Mouse (Mus musculus): ENCODE data around the gene Olfr568. TPM values are rescaled to one million over a fixed set of nuclear protein-coding genes. Genes with fewer than 3 reads are reported as not detected.

Olfr568 gene
- polyA plus RNA-seq, 1 experiment from 2014 or later: not detected

DNA sequence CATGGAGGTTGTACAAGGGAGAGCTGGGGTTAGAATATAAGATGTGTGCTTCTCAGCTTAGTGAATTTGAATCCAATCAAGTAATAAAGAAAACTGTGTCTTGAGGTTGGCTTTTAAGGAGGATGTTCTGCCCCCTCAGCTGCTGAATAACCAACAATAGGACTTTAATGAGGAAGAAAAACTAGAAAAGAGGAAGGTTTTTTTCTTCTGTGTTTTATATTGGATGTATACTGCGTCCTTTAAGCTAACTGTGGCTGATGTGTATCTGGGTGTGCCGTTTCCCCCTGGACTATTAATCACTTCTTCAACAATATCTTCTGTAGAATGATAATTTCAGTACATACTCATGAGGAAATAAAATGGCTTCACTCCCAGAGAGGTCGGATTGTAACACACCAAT lies 50.2 kb downstream of the Olfr568 start:
- Histone ChIP-seq H3K4me2 (ENCODE audit: low read depth, low read length) (no peak overlapping the region), H3K9me3 (replicated peaks; ENCODE audit: control insufficient read depth, low read length) (no peaks in the 10 kb centered on the region), H3K4me3 (ENCODE audit: low read depth, low read length) (no peak overlapping the region), H3K9ac (ENCODE audit: low read depth, low read length) (no peak overlapping the region), H3K4me1 (ENCODE audit: control insufficient read depth, low read depth, low read length) (no peaks in the 10 kb centered on the region), H3K27me3 (ENCODE audit: control insufficient read depth, insufficient read depth, low read depth, low read length) (no peaks in the 10 kb centered on the region), H3K36me3 (ENCODE audit: control insufficient read depth, insufficient read depth) (no peaks in the 10 kb centered on the region), H3K27ac (ENCODE audit: low read length) (no peak overlapping the region)
- ATAC-seq (ENCODE audit: low read depth): no peak
- WGBS (ENCODE audit: insufficient replicate concordance): 34% methylated on average over 3 of the region's 3 CpGs

Other genes with a start within 250 kb of the Olfr568 start
- gene Olfr554, start 238.7 kb upstream of the Olfr568 start, polyA plus RNA-seq (2015; fragmentation: Nextera tagmentation; extraction: Ambion mirVana): not detected in 2 replicates
- not detected in 2 replicates for gene Olfr555, start 218.3 kb upstream of the Olfr568 start, polyA plus RNA-seq (2015; fragmentation: Nextera tagmentation; extraction: Ambion mirVana)
- not detected in 2 replicates for gene Olfr556, start 212.2 kb upstream of the Olfr568 start, polyA plus RNA-seq (2015; fragmentation: Nextera tagmentation; extraction: Ambion mirVana)
- 1.1 and 1.5 TPM in 2 replicates for gene Trim68, start 189.8 kb upstream of the Olfr568 start, polyA plus RNA-seq (2015; fragmentation: Nextera tagmentation; extraction: Ambion mirVana)
- not detected in 2 replicates for gene Olfr557, start 181.2 kb upstream of the Olfr568 start, polyA plus RNA-seq (2015; fragmentation: Nextera tagmentation; extraction: Ambion mirVana)
- not detected in 2 replicates for gene Olfr558, start 174.9 kb upstream of the Olfr568 start, polyA plus RNA-seq (2015; fragmentation: Nextera tagmentation; extraction: Ambion mirVana)
- gene Olfr33, start 158.1 kb upstream of the Olfr568 start, polyA plus RNA-seq (2015; fragmentation: Nextera tagmentation; extraction: Ambion mirVana): not detected in 2 replicates
- not detected in 2 replicates for gene Olfr559, start 149.6 kb upstream of the Olfr568 start, polyA plus RNA-seq (2015; fragmentation: Nextera tagmentation; extraction: Ambion mirVana)
- not detected in 2 replicates for gene Olfr560, start 117.8 kb upstream of the Olfr568 start, polyA plus RNA-seq (2015; fragmentation: Nextera tagmentation; extraction: Ambion mirVana)
- 0.02 and 0.04 TPM in 2 replicates for gene Olfr78, start 117.7 kb upstream of the Olfr568 start, polyA plus RNA-seq (2015; fragmentation: Nextera tagmentation; extraction: Ambion mirVana)
- gene Olfr561, start 105.9 kb upstream of the Olfr568 start, polyA plus RNA-seq (2015; fragmentation: Nextera tagmentation; extraction: Ambion mirVana): not detected in 2 replicates
- gene Olfr564, start 73.6 kb upstream of the Olfr568 start, polyA plus RNA-seq (2015; fragmentation: Nextera tagmentation; extraction: Ambion mirVana): not detected in 2 replicates
- gene Olfr566, start 18.4 kb upstream of the Olfr568 start, polyA plus RNA-seq (2015; fragmentation: Nextera tagmentation; extraction: Ambion mirVana): not detected in 2 replicates
- not detected in 2 replicates for gene Olfr569, start 13.8 kb downstream of the Olfr568 start, polyA plus RNA-seq (2015; fragmentation: Nextera tagmentation; extraction: Ambion mirVana)
- gene Olfr570, start 17.5 kb downstream of the Olfr568 start, polyA plus RNA-seq (2015; fragmentation: Nextera tagmentation; extraction: Ambion mirVana): not detected in 2 replicates
- not detected in 2 replicates for gene Olfr571, start 40.4 kb downstream of the Olfr568 start, polyA plus RNA-seq (2015; fragmentation: Nextera tagmentation; extraction: Ambion mirVana)
- gene Olfr572, start 47.3 kb downstream of the Olfr568 start, polyA plus RNA-seq (2015; fragmentation: Nextera tagmentation; extraction: Ambion mirVana): not detected in 2 replicates
- gene Olfr573-ps1, start 65.5 kb downstream of the Olfr568 start, polyA plus RNA-seq (2015; fragmentation: Nextera tagmentation; extraction: Ambion mirVana): not detected in 2 replicates
- not detected in 2 replicates for gene Olfr574, start 71.3 kb downstream of the Olfr568 start, polyA plus RNA-seq (2015; fragmentation: Nextera tagmentation; extraction: Ambion mirVana)
- not detected in 2 replicates for gene Olfr575, start 81.7 kb downstream of the Olfr568 start, polyA plus RNA-seq (2015; fragmentation: Nextera tagmentation; extraction: Ambion mirVana)
- not detected in 2 replicates for gene Olfr576, start 85.5 kb downstream of the Olfr568 start, polyA plus RNA-seq (2015; fragmentation: Nextera tagmentation; extraction: Ambion mirVana)
- gene Olfr577, start 98.8 kb downstream of the Olfr568 start, polyA plus RNA-seq (2015; fragmentation: Nextera tagmentation; extraction: Ambion mirVana): not detected in 2 replicates
- gene Olfr578, start 112.2 kb downstream of the Olfr568 start, polyA plus RNA-seq (2015; fragmentation: Nextera tagmentation; extraction: Ambion mirVana): not detected in 2 replicates
- not detected in 2 replicates for gene Olfr582, start 160.9 kb downstream of the Olfr568 start, polyA plus RNA-seq (2015; fragmentation: Nextera tagmentation; extraction: Ambion mirVana)
- not detected in 2 replicates for gene Olfr583, start 174.2 kb downstream of the Olfr568 start, polyA plus RNA-seq (2015; fragmentation: Nextera tagmentation; extraction: Ambion mirVana)
- not detected in 2 replicates for gene Olfr584, start 204.8 kb downstream of the Olfr568 start, polyA plus RNA-seq (2015; fragmentation: Nextera tagmentation; extraction: Ambion mirVana)
- gene Olfr585, start 220.6 kb downstream of the Olfr568 start, polyA plus RNA-seq (2015; fragmentation: Nextera tagmentation; extraction: Ambion mirVana): not detected in 2 replicates
- gene Olfr586, start 248.5 kb downstream of the Olfr568 start, polyA plus RNA-seq (2015; fragmentation: Nextera tagmentation; extraction: Ambion mirVana): not detected in 2 replicates

All from liver, embryonic 16.5 days (tissue).